Mouse (Mus musculus): Measurements from ENCODE around the gene B3galt2. TPM values are rescaled to one million over a fixed set of nuclear protein-coding genes. Genes with fewer than 3 reads are reported as not detected.
"Not testable (repeated sequence)": the region's sequence is repeated elsewhere in the genome, so short reads cannot be mapped to it uniquely, and the experiment has no call there.

The B3galt2 gene
- polyA plus RNA-seq, 1 experiment from 2014 or later, result 0.26 TPM

- no peaks in the 10 kb centered on the region for H3K27me3 ChIP-seq (ENCODE audit: insufficient read depth, poor library complexity, severe bottlenecking)
- no peaks in the 10 kb centered on the region for H3K4me1 ChIP-seq
- H3K4me3 ChIP-seq, result no peak overlapping the region
- 91% methylated on average over 2 of the region's 2 CpGs for WGBS
- H3K27ac ChIP-seq, result no peak overlapping the region
- H3K9me3 ChIP-seq, result no peaks in the 10 kb centered on the region
- peaks cover 9% of the 10 kb centered on the region for H3K36me3 ChIP-seq
- DNase-seq (ENCODE audit: low spot score), result no peak
Measured at GRCm38 (mm10) chr1:143650317-143650716, 9.9 kb downstream of the B3galt2 start.

DNA sequence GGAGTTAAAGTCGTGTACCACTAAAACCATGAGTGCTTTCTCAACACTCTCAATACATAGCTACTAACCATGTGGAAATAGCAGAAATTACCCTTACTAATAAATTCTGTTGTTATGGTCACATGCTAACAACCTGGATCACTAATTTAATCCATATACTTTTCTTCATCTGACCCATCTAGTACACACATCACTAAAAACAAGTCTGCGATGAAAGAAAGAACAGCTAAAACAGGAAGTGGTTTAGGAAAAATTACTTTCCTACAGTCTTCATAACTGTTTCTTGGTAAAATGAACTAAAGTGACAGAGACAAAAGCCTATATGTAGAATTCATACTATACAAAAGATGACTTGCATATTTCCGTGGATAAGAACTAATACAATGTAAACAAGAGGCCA lies 13.2 kb downstream of the B3galt2 start:
- no peak for DNase-seq (ENCODE audit: low spot score)
- peaks cover 11% of the 10 kb centered on the region for H3K36me3 ChIP-seq
- no peak overlapping the region for H3K4me3 ChIP-seq
- H3K4me1 ChIP-seq, result no peaks in the 10 kb centered on the region
- no peak overlapping the region for H3K27ac ChIP-seq
- H3K27me3 ChIP-seq (ENCODE audit: insufficient read depth, poor library complexity, severe bottlenecking), result no peaks in the 10 kb centered on the region
- H3K9me3 ChIP-seq, result no peaks in the 10 kb centered on the region
- WGBS, result 88% methylated on average over 3 of the region's 3 CpGs

- H3K27ac ChIP-seq, result no peak overlapping the region
- peaks cover 45% of the 10 kb centered on the region for H3K36me3 ChIP-seq
- 0 out of 2 replicates have a peak, but pooled peaks cover 3% of the 10 kb centered on the region for H3K4me1 ChIP-seq
- DNase-seq (ENCODE audit: low spot score), result no peak
- no peak overlapping the region for H3K4me3 ChIP-seq
- 95% methylated on average over 2 of the region's 2 CpGs for WGBS
- H3K9me3 ChIP-seq, result no peaks in the 10 kb centered on the region
- no peaks in the 10 kb centered on the region for H3K27me3 ChIP-seq (ENCODE audit: insufficient read depth, poor library complexity, severe bottlenecking)
Measured at GRCm38 (mm10) chr1:143663197-143663596, 22.7 kb downstream of the B3galt2 start.

- WGBS, result 94% methylated on average over 4 of the region's 4 CpGs
Measured at GRCm38 (mm10) chr1:143664786-143665185, 24.3 kb downstream of the B3galt2 start.

GRCm38 (mm10) chr1:143675734-143676361 lies 35.4 kb downstream of the B3galt2 start:
- no peaks in the 10 kb centered on the region for H3K4me1 ChIP-seq
- H3K36me3 ChIP-seq, result peaks cover 44% of the 10 kb centered on the region
- no peaks in the 10 kb centered on the region for H3K9me3 ChIP-seq
- no peak overlapping the region for H3K4me3 ChIP-seq
- H3K27me3 ChIP-seq (ENCODE audit: insufficient read depth, poor library complexity, severe bottlenecking), result no peaks in the 10 kb centered on the region
- no peak overlapping the region for H3K27ac ChIP-seq
- DNase-seq (ENCODE audit: low spot score), result no peak
- WGBS, result 94% methylated on average over 4 of the region's 4 CpGs

More at GRCm38 (mm10) chr1:143664786-143665185, 24.3 kb downstream of the B3galt2 start:
- H3K36me3 ChIP-seq, result peaks cover 55% of the 10 kb centered on the region
- H3K4me3 ChIP-seq; DNase-seq (ENCODE audit: low spot score); H3K27ac ChIP-seq; H3K4me1 ChIP-seq; H3K27me3 ChIP-seq (ENCODE audit: insufficient read depth, poor library complexity, severe bottlenecking); H3K9me3 ChIP-seq: not testable (repeated sequence)

DNA sequence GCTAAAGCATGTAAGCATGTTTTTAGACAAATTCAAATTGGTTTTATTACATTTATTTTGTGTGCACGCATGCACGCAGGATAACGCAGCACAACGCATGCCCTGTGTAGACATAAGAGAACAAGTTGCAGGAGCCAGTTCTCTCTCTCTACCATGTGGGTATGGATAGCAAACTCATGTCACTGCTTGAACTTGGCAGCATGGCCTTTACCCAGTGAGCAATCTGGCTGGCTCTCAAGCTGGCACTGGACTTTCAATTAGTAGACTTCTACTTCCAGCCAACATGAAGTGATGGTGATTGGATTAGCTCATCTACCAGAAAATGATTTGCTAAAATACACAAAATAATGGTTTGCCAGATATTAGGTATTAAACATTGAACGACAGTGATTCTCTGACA lies 40.6 kb downstream of the B3galt2 start:
- peaks cover 58% of the 10 kb centered on the region for H3K36me3 ChIP-seq
- H3K9me3 ChIP-seq, result no peaks in the 10 kb centered on the region
- H3K4me3 ChIP-seq, result no peak overlapping the region
- no peaks in the 10 kb centered on the region for H3K27me3 ChIP-seq (ENCODE audit: insufficient read depth, poor library complexity, severe bottlenecking)
- 98% methylated on average over 5 of the region's 5 CpGs for WGBS
- no peak for DNase-seq (ENCODE audit: low spot score)
- no peak overlapping the region for H3K27ac ChIP-seq
- no peaks in the 10 kb centered on the region for H3K4me1 ChIP-seq

DNA sequence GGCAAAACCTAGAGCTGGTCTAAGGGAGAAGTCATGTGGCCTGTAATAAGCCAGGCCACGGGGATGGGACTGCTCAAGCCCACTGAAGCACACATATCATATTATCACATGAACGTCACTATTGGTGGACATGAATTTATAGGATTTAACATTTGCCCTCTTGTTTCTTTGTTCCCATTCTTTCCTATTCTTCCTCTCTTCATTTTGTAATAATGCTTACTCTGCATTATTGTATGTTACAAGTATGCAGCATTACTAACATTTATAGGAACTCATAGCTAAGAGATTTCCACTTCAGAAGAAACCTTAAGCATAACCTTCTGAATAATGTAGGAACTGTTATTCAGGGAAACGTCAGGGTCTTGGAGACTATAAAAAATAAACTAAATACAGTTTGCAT lies 44.4 kb downstream of the B3galt2 start:
- DNase-seq (ENCODE audit: low spot score), result no peak
- no peaks in the 10 kb centered on the region for H3K27me3 ChIP-seq (ENCODE audit: insufficient read depth, poor library complexity, severe bottlenecking)
- peaks cover 64% of the 10 kb centered on the region for H3K36me3 ChIP-seq
- 94% methylated on average over 3 of the region's 3 CpGs for WGBS
- no peak overlapping the region for H3K4me3 ChIP-seq
- no peaks in the 10 kb centered on the region for H3K9me3 ChIP-seq
- H3K4me1 ChIP-seq, result no peaks in the 10 kb centered on the region
- H3K27ac ChIP-seq, result no peak overlapping the region

DNA sequence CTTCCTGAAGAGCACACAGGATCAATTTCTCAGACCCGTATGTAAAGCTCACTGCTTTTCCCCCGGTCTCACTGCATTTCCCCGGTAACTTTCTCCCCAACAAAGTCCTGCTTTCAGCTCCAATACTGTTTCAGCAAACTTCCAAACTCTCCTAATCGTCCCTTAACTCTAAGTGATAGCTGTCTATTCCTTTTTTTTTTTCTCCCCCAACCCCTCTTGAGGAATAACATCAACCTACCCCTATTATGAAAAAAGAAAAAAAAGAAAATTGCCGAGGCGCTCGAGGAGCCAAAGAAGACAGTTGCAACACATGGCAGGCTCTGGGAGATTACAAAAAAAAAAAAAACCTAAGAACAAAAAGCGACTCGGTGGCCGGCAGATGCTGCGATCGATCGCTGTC lies 61.3 kb downstream of the B3galt2 start:
- H3K4me3 ChIP-seq, result peak overlapping the region; percentile 78
- H3K9me3 ChIP-seq, result no peaks in the 10 kb centered on the region
- DNase-seq (ENCODE audit: low spot score), result no peak
- H3K27ac ChIP-seq, result peak overlapping the region; percentile 97
- no peaks in the 10 kb centered on the region for H3K27me3 ChIP-seq (ENCODE audit: insufficient read depth, poor library complexity, severe bottlenecking)
- under 1% methylated on average over 13 of the region's 13 CpGs for WGBS
- H3K4me1 ChIP-seq, result peaks cover 8% of the 10 kb centered on the region; the same call in 1 of the 2 replicates
- H3K36me3 ChIP-seq, result peaks cover 17% of the 10 kb centered on the region

DNA sequence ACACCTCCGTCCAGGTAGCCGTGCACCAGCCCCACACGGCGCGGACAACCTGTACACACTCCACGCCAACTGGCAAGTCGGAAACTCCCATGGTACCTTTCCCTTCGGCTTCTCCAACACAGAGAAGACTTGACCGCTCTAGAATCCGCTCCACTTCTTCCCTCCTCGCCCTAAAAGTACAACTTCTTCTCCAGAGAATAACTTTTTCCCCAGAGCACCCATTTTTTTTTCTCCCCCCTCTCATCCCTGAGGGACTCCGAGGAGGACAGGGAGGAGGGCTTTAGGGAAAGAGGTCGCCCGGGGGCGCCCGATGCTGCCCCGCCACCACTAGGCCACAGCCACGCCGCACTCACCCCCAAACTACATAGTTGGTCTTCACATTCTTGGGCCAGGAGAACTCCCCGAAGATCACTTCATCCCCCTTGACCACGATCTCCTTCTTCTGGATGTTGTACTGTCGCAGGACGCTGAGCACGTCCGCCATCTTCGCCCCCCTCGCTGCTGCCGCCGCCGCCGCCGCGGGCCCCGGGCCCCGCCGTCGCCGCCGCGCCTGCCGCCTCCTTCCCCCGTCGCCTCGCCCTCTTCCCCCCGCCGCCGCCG lies 61.8 kb downstream of the B3galt2 start:
- peak; percentile 75 for DNase-seq (ENCODE audit: low spot score)
- 0% methylated on average over 45 of the region's 48 CpGs for whole genome bisulfite sequencing

GRCm38 (mm10) chr1:143702741-143703262 lies 62.3 kb downstream of the B3galt2 start, which contains the start of gene Cdc73:
TSS of gene Cdc73 (minus strand) at chr1:143702893.
- Histone ChIP-seq H3K4me1 (peaks cover 8% of the 10 kb centered on the region; the same call in 1 of the 2 replicates), H3K4me3 (peak within 1 kb of the TSS; percentile 78), H3K9me3 (no peaks in the 10 kb centered on the region), H3K27ac (peak within 1 kb of the TSS; percentile 97), H3K36me3 (peaks cover 8% of the 10 kb centered on the region), H3K27me3 (ENCODE audit: insufficient read depth, poor library complexity, severe bottlenecking) (no peaks in the 10 kb centered on the region)
- under 1% methylated on average over 74 of the region's 74 CpGs for WGBS
- DNase-seq (ENCODE audit: low spot score), result peak; percentile 95

More for the DNA sequence above, 61.8 kb downstream of the B3galt2 start:
- Histone ChIP-seq H3K27me3 (ENCODE audit: insufficient read depth, poor library complexity, severe bottlenecking) (no peaks in the 10 kb centered on the region), H3K27ac (peak overlapping the region; percentile 97), H3K4me1 (peaks cover 8% of the 10 kb centered on the region; the same call in 1 of the 2 replicates), H3K36me3 (peaks cover 13% of the 10 kb centered on the region), H3K9me3 (no peaks in the 10 kb centered on the region), H3K4me3 (peak overlapping the region; percentile 78)

Other genes with a start within 250 kb of the B3galt2 start
- 25.2 and 31.7 TPM in 2 replicates for gene Cdc73, start 62.2 kb downstream of the B3galt2 start, polyA plus RNA-seq (2016; fragmentation: Nextera tagmentation; extraction: Ambion mirVana)
- 81.4 and 85.2 TPM in 2 replicates for gene Glrx2, start 75.7 kb downstream of the B3galt2 start, polyA plus RNA-seq (2016; fragmentation: Nextera tagmentation; extraction: Ambion mirVana)
- gene Trove2, start 136.4 kb downstream of the B3galt2 start, polyA plus RNA-seq (2016; fragmentation: Nextera tagmentation; extraction: Ambion mirVana), result 14.2 and 16.6 TPM in 2 replicates
- 88.5 and 109 TPM in 2 replicates for gene Uchl5, start 136.6 kb downstream of the B3galt2 start, polyA plus RNA-seq (2016; fragmentation: Nextera tagmentation; extraction: Ambion mirVana)